Mouse (Mus musculus) fat pad, adult 2 months (tissue): Measurements from ENCODE around the gene Cdh12.
A peak's percentile ranks its signal among the peaks of the same experiment; 100 is the strongest.

Experiments
- DNase-seq: peaks from one replicate; pipeline ENCODE4 v3.0.0-alpha.2; 2011; ENCODE audit warnings: low read depth, low spot score; ENCODE audit errors: extremely low read depth

Cdh12 gene

GRCm38 (mm10) chr15:21355356-21356101, 906.5 kb downstream of the Cdh12 start:
- DNase-seq, result no peak

GRCm38 (mm10) chr15:21366366-21366765, 917.3 kb downstream of the Cdh12 start:
- no peak for DNase-seq

- no peak for DNase-seq
These were observed 926.4 kb downstream of the Cdh12 start for GRCm38 (mm10) chr15:21375460-21375859.

- DNase-seq, result no peak
These were observed 926.8 kb downstream of the Cdh12 start for GRCm38 (mm10) chr15:21375871-21376270.

- DNase-seq, result peak; percentile 21
These were observed 942.4 kb downstream of the Cdh12 start for GRCm38 (mm10) chr15:21391442-21391841.

GRCm38 (mm10) chr15:21393080-21393479, 944.0 kb downstream of the Cdh12 start:
- no peak for DNase-seq

- no peak for DNase-seq
These were observed 956.1 kb downstream of the Cdh12 start for GRCm38 (mm10) chr15:21405196-21405595.

- no peak for DNase-seq
These were observed 958.4 kb downstream of the Cdh12 start for GRCm38 (mm10) chr15:21407324-21408044.

GRCm38 (mm10) chr15:21437347-21437746, 988.3 kb downstream of the Cdh12 start:
- DNase-seq, result no peak

GRCm38 (mm10) chr15:21437924-21438323, 988.9 kb downstream of the Cdh12 start:
- DNase-seq, result no peak

GRCm38 (mm10) chr15:21458098-21458497, 1009.0 kb downstream of the Cdh12 start:
- DNase-seq, result no peak

GRCm38 (mm10) chr15:21519355-21519869, 1070.3 kb downstream of the Cdh12 start:
- no peak for DNase-seq

GRCm38 (mm10) chr15:21530804-21531203, 1081.7 kb downstream of the Cdh12 start:
- no peak for DNase-seq

GRCm38 (mm10) chr15:21536909-21537308, 1087.8 kb downstream of the Cdh12 start:
- DNase-seq, result no peak

- no peak for DNase-seq
These were observed 1095.7 kb downstream of the Cdh12 start for GRCm38 (mm10) chr15:21544786-21545185.

- no peak for DNase-seq
These were observed 1106.9 kb downstream of the Cdh12 start for GRCm38 (mm10) chr15:21555981-21556380.

- DNase-seq, result no peak
These were observed 1117.4 kb downstream of the Cdh12 start for GRCm38 (mm10) chr15:21566314-21567051.

- no peak for DNase-seq
These were observed 1155.4 kb downstream of the Cdh12 start for GRCm38 (mm10) chr15:21604510-21604909.
